8 mouse cellular contexts compared by ENCODE assay signal in genomic region chr1:83746036-83746435, GRCm38 (mm10).
DNase-seq lines count a peak whose midpoint lies in the region; ATAC-seq lines count a peak whose summit lies in the region.

No protein-coding gene starts in this region.

- H3K4me2 ChIP-seq in kidney, embryonic 14.5 days (replicated peaks; ENCODE audit: low read depth, low read length): no peak overlapping the region
- no peak overlapping the region for H3K4me2 ChIP-seq in hindbrain, embryonic 16.5 days (ENCODE audit: low read length)

- no peak overlapping the region for H3K27ac ChIP-seq in kidney, embryonic 14.5 days (ENCODE audit: low read depth, low read length)
- H3K27ac ChIP-seq in hindbrain, embryonic 16.5 days (ENCODE audit: low read depth, low read length): peak overlapping the region; percentile 46; the same call in 1 of the 2 replicates

- WGBS in kidney, embryonic 14.5 days: 29% methylated on average over 6 of the region's 6 CpGs
- WGBS in hindbrain, embryonic 16.5 days: 24% methylated on average over 6 of the region's 6 CpGs

- no peaks in the 10 kb centered on the region for H3K36me3 ChIP-seq in kidney, embryonic 14.5 days (ENCODE audit: control insufficient read depth, insufficient read depth, low read length)
- H3K36me3 ChIP-seq in hindbrain, embryonic 16.5 days (ENCODE audit: control insufficient read depth, insufficient read depth, low read length): no peaks in the 10 kb centered on the region

- H3K9me3 ChIP-seq in kidney, embryonic 14.5 days (ENCODE audit: control insufficient read depth, low read length): no peaks in the 10 kb centered on the region
- no peaks in the 10 kb centered on the region for H3K9me3 ChIP-seq in hindbrain, embryonic 16.5 days (ENCODE audit: control insufficient read depth, low read length)

- no peak overlapping the region for H3K9ac ChIP-seq in kidney, embryonic 14.5 days (ENCODE audit: low read depth, low read length)
- no peak overlapping the region for H3K9ac ChIP-seq in hindbrain, embryonic 16.5 days (ENCODE audit: low read depth, low read length)

- DNase-seq in kidney, adult 8-10 months: peak; percentile 7 to 20
- DNase-seq in adrenal gland, adult 2 months: peak; percentile 51
- peak; percentile 60 for DNase-seq in embryo, embryonic 9.5 days (ENCODE audit: extremely low spot score)
- DNase-seq in lung, postnatal 10 days: peak; percentile 40
- DNase-seq in right cerebral cortex, postnatal 4 days: peak; percentile 17
- DNase-seq in thymus, postnatal 0 days (ENCODE audit: low spot score): no peak

- no peak for ATAC-seq in kidney, embryonic 14.5 days (ENCODE audit: low FRiP score, low TSS enrichment)
- peak; percentile 87 for ATAC-seq in hindbrain, embryonic 16.5 days

- H3K27me3 ChIP-seq in kidney, embryonic 14.5 days (ENCODE audit: control insufficient read depth, insufficient read depth, low read length): no peaks in the 10 kb centered on the region
- H3K27me3 ChIP-seq in hindbrain, embryonic 16.5 days (replicated peaks; ENCODE audit: control insufficient read depth, insufficient read depth, low read length): no peaks in the 10 kb centered on the region

- no peaks in the 10 kb centered on the region for H3K4me1 ChIP-seq in kidney, embryonic 14.5 days (ENCODE audit: control insufficient read depth, insufficient read depth, low read length)
- H3K4me1 ChIP-seq in hindbrain, embryonic 16.5 days (ENCODE audit: control insufficient read depth, insufficient read depth, low read depth, low read length): peaks cover 3% of the 10 kb centered on the region; the same call in 1 of the 2 replicates

- no peak overlapping the region for H3K4me3 ChIP-seq in kidney, embryonic 14.5 days (ENCODE audit: low read length)
- H3K4me3 ChIP-seq in hindbrain, embryonic 16.5 days (ENCODE audit: low read length): no peak overlapping the region
